Mouse (Mus musculus) embryonic facial prominence, embryonic 10.5 days (tissue): ENCODE data around the gene Srebf2. TPM values are rescaled to one million over a fixed set of nuclear protein-coding genes. Genes with fewer than 3 reads are reported as not detected.

Source experiments
- DNase-seq: peaks from one replicate; pipeline ENCODE4 v3.0.0-alpha.2; 2017; ENCODE audit warnings: low spot score
- H3K27ac ChIP-seq: fragments of 300-500 bp; sonication (generic); replicated peaks from 2 replicates; pipeline ENCODE4 v1.5.1; 2016; ENCODE audit warnings: mild to moderate bottlenecking
- H3K27me3 ChIP-seq: fragments of 300-500 bp; sonication (generic); replicated peaks from 2 replicates; pipeline ENCODE4 v1.6.1; 2016; ENCODE audit warnings: low read depth, mild to moderate bottlenecking; ENCODE audit not compliant: poor library complexity, severe bottlenecking
- H3K36me3 ChIP-seq: fragments of 300-500 bp; sonication (generic); replicated peaks from 2 replicates; pipeline ENCODE4 v1.6.1; 2016; ENCODE audit warnings: mild to moderate bottlenecking, moderate library complexity
- H3K4me1 ChIP-seq: fragments of 300-500 bp; sonication (generic); 2 replicates; pipeline ENCODE4 v1.6.1; 2016
- H3K4me3 ChIP-seq: fragments of 300-500 bp; sonication (generic); 2 replicates; pipeline ENCODE4 v1.5.1; 2016; ENCODE audit warnings: mild to moderate bottlenecking, moderate library complexity
- H3K9me3 ChIP-seq: fragments of 300-500 bp; sonication (generic); 2 replicates; pipeline ENCODE4 v1.6.1; 2016; ENCODE audit warnings: mild to moderate bottlenecking
- WGBS: fragments of 180-500 bp; shearing (Covaris S2); methylation state at CpG from one replicate; pipeline ENCODE4 v1.1.7; 2016; 5-methylcytosine and 5-hydroxymethylcytosine counted together
- polyA plus RNA-seq: library from polyadenylated mRNA; unstranded; fragments of >200 nt; fragmentation: Nextera tagmentation; extraction: Ambion mirVana; gene quantifications from 2 replicates; pipeline ENCODE4 v1.2.1, GENCODE M21; 2016

Gene Srebf2
- polyA plus RNA-seq, 1 experiment from 2014 or later = 172 TPM

- Histone ChIP-seq H3K4me3 (no peak overlapping the region), H3K27ac (0 out of 2 replicates have a peak overlapping the region, but pooled peaks have one; percentile 1), H3K27me3 (peaks cover 53% of the 10 kb centered on the region), H3K4me1 (peaks cover 31% of the 10 kb centered on the region), H3K36me3 (peaks cover 75% of the 10 kb centered on the region), H3K9me3 (no peaks in the 10 kb centered on the region)
- DNase-seq = no peak
- 54% methylated on average over 10 of the region's 10 CpGs for WGBS
Measured at GRCm38 (mm10) chr15:82204680-82205371, 57.8 kb downstream of the Srebf2 start.

DNA sequence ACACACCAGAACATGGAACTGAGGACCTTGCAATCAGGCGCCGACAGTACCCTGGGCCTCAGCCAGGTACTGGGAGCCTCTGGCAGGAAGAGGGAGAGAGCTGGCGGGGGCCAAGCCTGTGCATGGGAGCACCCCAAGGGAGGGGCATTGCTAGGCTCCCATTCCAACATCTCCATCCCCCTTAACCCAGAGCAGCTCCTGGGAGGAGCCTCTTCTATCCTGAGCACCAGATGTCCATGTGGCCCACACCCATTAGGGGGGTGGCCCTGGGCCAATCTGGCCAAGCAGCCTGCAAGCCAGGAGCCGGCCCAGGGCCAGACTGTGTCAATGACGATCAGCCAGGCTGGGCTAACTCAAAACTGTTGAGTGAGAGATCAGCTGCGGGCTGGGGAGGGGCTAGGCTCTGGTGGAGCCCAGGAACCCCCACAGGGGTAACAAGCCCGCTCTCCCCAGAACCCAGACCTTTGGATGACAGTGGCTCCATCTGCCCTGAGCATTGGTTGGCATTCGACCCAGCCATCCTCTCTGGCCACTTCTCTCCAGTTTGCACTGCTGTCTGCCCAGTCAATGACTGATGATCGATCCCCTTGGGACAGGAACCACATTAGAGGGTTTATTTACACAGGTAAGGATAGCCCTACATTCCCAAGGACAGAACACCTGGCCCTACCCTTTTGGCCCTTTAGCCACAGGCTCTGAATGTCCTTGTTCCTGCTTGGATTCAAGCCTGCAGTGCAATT, 59.6 kb downstream of the Srebf2 start:
- WGBS = 58% methylated on average over 9 of the region's 9 CpGs
- Histone ChIP-seq H3K9me3 (no peaks in the 10 kb centered on the region), H3K27me3 (peaks cover 71% of the 10 kb centered on the region), H3K36me3 (peaks cover 58% of the 10 kb centered on the region), H3K4me3 (no peak overlapping the region), H3K4me1 (peaks cover 43% of the 10 kb centered on the region), H3K27ac (no peak overlapping the region)
- no peak for DNase-seq

DNA sequence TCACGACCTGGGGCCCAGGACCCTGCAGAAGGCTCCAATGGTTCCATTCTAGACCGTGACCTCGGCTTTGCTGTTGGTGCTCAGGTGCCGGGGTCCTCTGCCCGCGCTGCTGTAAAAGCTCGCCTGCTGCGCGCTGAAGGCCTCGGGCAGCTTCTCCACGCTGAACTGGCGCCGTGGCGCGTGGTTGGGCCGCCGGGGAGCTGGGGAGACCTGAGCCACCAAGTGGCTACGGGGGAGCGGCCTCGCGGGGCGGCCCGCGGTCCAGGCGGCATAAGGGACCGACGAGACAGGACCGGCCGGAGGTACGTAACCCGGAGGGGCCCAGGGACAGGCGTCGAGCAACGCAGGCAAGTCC, 60.1 kb downstream of the Srebf2 start:
- H3K36me3 ChIP-seq = peaks cover 53% of the 10 kb centered on the region

DNA sequence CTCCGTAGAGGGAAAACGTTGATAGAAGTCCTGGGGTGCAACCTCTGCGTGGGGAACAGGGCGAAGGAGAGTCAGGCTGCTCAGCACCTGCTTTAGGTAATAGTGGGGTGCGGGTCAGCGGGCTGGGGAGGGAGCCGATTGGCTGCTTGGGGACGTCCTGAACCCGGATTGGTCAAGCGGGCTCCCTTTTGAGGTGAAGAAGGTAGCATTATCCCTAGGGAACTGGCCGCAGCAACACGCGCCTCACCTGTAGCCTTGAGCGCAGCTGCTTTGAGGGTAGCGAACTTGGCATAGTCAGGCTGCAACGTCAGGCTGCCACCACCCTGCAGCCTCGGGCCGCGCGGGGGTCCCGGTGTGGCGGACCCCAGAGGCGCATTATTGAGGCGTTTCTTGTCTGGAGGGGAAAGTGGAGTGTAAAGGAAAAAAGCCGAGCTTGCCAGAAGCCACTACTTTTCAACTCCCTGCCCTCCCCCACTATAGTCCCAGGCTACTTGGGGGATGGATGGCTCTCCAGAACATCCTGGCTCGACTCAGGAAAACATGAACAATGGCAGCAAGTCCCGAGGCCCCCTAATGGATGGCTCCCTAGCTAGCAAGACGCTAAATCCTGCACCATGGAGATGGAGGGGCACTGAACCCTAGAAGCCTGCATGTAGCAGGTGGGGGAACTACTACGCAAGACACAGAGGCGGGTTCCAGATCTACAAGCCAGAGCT, 60.7 kb downstream of the Srebf2 start:
- no peak for DNase-seq
- peaks cover 82% of the 10 kb centered on the region for H3K27me3 ChIP-seq
- H3K9me3 ChIP-seq = no peaks in the 10 kb centered on the region
- no peak overlapping the region for H3K27ac ChIP-seq
- peak overlapping the region; percentile 33 for H3K4me3 ChIP-seq
- peaks cover 47% of the 10 kb centered on the region for H3K36me3 ChIP-seq
- WGBS = 11% methylated on average over 30 of the region's 30 CpGs
- peaks cover 54% of the 10 kb centered on the region for H3K4me1 ChIP-seq

More for the DNA sequence above, 60.1 kb downstream of the Srebf2 start:
- no peak for DNase-seq
- no peak overlapping the region for H3K27ac ChIP-seq
- 8% methylated on average over 34 of the region's 34 CpGs for WGBS
- peaks cover 49% of the 10 kb centered on the region for H3K4me1 ChIP-seq
- H3K4me3 ChIP-seq = peak overlapping the region; percentile 33
- H3K27me3 ChIP-seq = peaks cover 76% of the 10 kb centered on the region
- no peaks in the 10 kb centered on the region for H3K9me3 ChIP-seq

DNA sequence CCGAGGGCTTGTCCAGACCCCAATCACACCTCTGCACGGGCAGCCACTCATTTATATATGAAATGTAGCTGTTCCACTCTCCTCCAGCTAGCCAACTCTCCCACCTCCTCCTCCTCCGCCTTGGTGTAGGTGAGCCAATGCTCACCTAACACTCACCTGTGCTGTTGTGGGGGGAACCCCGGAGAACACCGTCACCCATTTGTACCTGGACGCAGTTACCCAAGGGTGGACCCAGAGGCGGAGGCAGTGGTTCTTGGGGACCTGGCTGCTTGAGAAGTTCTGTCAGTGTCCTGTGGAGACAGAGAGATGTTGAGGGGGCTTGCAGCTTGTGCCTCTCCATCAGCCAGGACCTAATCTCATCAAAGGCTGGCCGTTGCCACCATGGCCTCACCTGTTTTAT, 61.3 kb downstream of the Srebf2 start:
- H3K27me3 ChIP-seq = peaks cover 88% of the 10 kb centered on the region
- H3K4me1 ChIP-seq = peaks cover 61% of the 10 kb centered on the region
- 81% methylated on average over 8 of the region's 8 CpGs for WGBS
- H3K27ac ChIP-seq = no peak overlapping the region
- H3K36me3 ChIP-seq = peaks cover 40% of the 10 kb centered on the region
- no peaks in the 10 kb centered on the region for H3K9me3 ChIP-seq
- DNase-seq = no peak
- H3K4me3 ChIP-seq = no peak overlapping the region

GRCm38 (mm10) chr15:82209295-82210050, 62.5 kb downstream of the Srebf2 start:
- Histone ChIP-seq H3K4me3 (no peak overlapping the region), H3K27me3 (peaks cover 100% of the 10 kb centered on the region), H3K9me3 (no peaks in the 10 kb centered on the region), H3K27ac (no peak overlapping the region), H3K4me1 (peaks cover 55% of the 10 kb centered on the region), H3K36me3 (peaks cover 29% of the 10 kb centered on the region)
- WGBS = 79% methylated on average over 13 of the region's 13 CpGs
- no peak for DNase-seq

DNA sequence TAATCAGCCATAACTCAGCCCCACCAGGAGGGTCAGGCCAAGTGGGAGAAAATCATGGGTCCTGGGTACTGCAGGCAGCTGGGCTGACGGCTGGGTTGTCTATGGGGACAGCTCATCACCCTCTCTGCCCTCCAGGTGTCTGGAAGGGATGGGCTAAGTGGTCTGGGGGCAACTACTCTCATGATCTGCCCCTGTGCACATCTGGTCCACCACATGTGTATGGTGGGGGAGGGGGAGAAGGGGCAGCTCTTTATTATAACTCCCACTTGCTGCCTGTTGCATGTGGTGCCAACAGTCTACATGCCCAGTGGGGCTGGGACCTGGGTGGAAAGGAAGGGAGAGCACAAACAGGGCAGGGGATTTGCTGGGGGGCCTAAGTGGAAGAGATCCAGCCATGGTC, 63.8 kb downstream of the Srebf2 start:
- peaks cover 15% of the 10 kb centered on the region for H3K36me3 ChIP-seq
- peaks cover 61% of the 10 kb centered on the region for H3K4me1 ChIP-seq
- 0 out of 2 replicates have a peak overlapping the region, but pooled peaks have one; percentile 61 for H3K4me3 ChIP-seq
- H3K27me3 ChIP-seq = peaks cover 100% of the 10 kb centered on the region
- no peak for DNase-seq
- no peak overlapping the region for H3K27ac ChIP-seq
- H3K9me3 ChIP-seq = no peaks in the 10 kb centered on the region
- 47% methylated on average over 1 of the region's 1 CpGs for WGBS

GRCm38 (mm10) chr15:82211281-82211680, 64.3 kb downstream of the Srebf2 start:
- peaks cover 11% of the 10 kb centered on the region for H3K36me3 ChIP-seq
- no peak overlapping the region for H3K27ac ChIP-seq
- H3K9me3 ChIP-seq = no peaks in the 10 kb centered on the region
- WGBS = 1% methylated on average over 11 of the region's 11 CpGs
- peaks cover 100% of the 10 kb centered on the region for H3K27me3 ChIP-seq
- H3K4me1 ChIP-seq = peaks cover 62% of the 10 kb centered on the region
- peak overlapping the region; percentile 61 for H3K4me3 ChIP-seq
- DNase-seq = no peak

DNA sequence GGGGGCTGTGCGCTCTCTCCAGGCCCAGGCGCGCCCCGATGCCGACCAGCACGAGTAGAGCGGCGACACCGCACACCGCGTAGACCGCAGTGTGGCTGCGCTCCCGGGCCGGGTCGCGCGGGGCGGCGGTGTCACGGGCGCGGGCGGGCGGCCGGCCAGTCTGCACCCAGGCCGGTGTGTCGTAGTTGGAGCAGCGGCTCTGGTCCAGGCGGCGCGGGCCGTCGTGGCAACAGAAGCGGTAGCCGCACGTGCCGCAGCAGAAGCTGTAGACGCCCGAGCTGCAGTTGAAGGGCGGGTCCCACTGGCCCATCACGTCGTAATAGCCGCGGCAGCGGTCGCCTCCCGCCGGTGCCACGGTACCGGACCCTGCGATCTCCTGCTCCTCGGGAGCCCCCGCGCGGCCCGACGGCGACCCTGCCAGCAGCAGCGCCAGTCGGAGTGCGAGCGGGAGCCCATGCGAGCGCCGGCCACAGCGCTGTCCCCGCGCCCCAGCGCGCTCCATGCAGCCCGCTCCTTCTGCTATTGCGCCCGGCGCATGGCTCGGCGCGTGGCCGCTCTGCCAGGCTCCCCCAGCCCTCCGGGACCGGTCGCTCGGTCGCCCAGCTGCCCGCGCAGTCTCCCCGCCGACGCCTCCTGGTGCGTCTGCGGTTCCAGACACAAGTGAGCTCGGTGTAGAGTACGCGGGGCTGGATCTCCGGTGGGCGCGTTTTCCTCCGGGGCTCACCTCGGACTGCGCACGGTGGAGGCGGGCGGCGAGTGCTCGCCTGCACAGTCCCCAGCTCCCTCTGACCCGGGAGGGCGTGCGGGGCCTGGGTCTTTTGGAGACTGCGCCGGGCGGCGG, 65.2 kb downstream of the Srebf2 start:
- Histone ChIP-seq H3K9me3 (no peaks in the 10 kb centered on the region), H3K36me3 (peaks cover 3% of the 10 kb centered on the region; the same call in 1 of the 2 replicates), H3K27ac (peak overlapping the region; percentile 55; the same call in 1 of the 2 replicates), H3K4me1 (peaks cover 62% of the 10 kb centered on the region), H3K27me3 (peaks cover 100% of the 10 kb centered on the region), H3K4me3 (peak overlapping the region; percentile 61)
- DNase-seq = peak; percentile 67
- WGBS = under 1% methylated on average over 112 of the region's 112 CpGs

- Histone ChIP-seq H3K9me3 (no peaks in the 10 kb centered on the region), H3K27ac (peak within 1 kb of the TSS; percentile 55; the same call in 1 of the 2 replicates), H3K27me3 (peaks cover 98% of the 10 kb centered on the region), H3K4me3 (peak within 1 kb of the TSS; percentile 61), H3K36me3 (no peaks in the 10 kb centered on the region), H3K4me1 (peaks cover 59% of the 10 kb centered on the region)
- under 1% methylated on average over 34 of the region's 34 CpGs for WGBS
- peak; percentile 65 for DNase-seq
Measured at GRCm38 (mm10) chr15:82212752-82213063, 65.7 kb downstream of the Srebf2 start, which contains the start of gene Shisa8. Gene Shisa8, minus strand, starts transcription at chr15:82212815.

DNA sequence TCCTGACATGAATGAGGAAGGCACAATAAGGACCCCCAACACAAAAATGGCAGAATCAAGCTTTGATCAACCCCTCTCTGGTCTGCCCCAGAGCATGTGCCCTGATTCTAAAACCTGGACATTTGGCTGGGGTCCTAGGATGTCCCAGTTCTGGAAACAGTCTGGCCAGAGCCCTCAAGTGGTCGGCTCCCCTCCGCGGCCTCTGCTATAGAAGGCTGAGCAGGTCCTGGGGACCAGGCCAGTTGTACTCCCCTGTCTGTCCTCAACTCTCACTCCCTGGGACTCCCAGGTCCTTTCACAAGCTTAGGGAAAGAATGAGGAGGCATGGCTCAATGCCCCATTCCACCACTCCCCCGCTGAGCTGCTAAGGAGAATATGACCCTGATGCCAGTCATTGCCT, 66.2 kb downstream of the Srebf2 start:
- 6% methylated on average over 4 of the region's 4 CpGs for WGBS
- H3K4me1 ChIP-seq = peaks cover 59% of the 10 kb centered on the region
- no peak for DNase-seq
- H3K27ac ChIP-seq = no peak overlapping the region
- H3K36me3 ChIP-seq = no peaks in the 10 kb centered on the region
- no peaks in the 10 kb centered on the region for H3K9me3 ChIP-seq
- H3K27me3 ChIP-seq = peaks cover 97% of the 10 kb centered on the region
- H3K4me3 ChIP-seq = peak overlapping the region; percentile 61
